Mouse (Mus musculus) ES-Bruce4 (cell line): ENCODE data around the gene Klrb1.

Experiments
- CTCF ChIP-seq: IDR thresholded peaks from one replicate; pipeline ENCODE4 v1.8.1; 2011; ENCODE audit warnings: low read depth, low read length
- POLR2A ChIP-seq: IDR thresholded peaks from one replicate; pipeline ENCODE4 v1.8.1; 2011; ENCODE audit warnings: low read length; ENCODE audit not compliant: insufficient read depth

DNA sequence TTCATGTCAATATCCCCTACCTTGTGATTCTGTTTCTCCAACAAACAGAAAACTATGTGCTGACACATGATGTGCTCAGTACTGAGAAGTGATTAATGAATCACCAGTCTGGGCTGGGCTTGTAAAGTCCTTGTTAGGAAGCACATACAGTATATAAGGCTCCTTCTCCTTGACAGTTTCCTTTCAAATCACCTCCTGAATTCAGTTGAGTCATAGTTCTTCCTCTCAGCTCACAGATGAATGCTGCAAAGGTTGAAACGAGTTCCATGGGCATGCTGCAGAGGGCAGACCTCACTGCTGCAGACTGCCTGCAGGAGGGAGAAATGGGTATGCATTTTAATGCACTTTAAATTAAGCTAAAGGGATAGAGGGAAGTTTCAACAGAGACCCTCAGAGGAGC lies 60.7 kb downstream of the Klrb1 start, which contains the start of gene Clec2h:
- TF ChIP-seq CTCF (peak; percentile 13), POLR2A (no peak)
